Mouse (Mus musculus): ENCODE measurements around the gene Eef1a2. TPM values are rescaled to one million over a fixed set of nuclear protein-coding genes. Genes with fewer than 3 reads are reported as not detected.

The Eef1a2 gene
- total and polyA plus RNA-seq, 3 experiments = not detected

- H3K27me3 ChIP-seq (replicated peaks) = peaks cover 90% of the 10 kb centered on the region
- H3K4me3 ChIP-seq (replicated peaks in 1 of 3; ENCODE audit: low read depth in 2 of 3, low read length in 2 of 3, poor library complexity in 1 of 3) = no peak overlapping the region
- no peak overlapping the region for H3K27ac ChIP-seq (ENCODE audit: insufficient read depth, low read depth)
- dilution Hi-C loops (cut with MboI; ENCODE audit: extremely low pct_ligation_motif_present, extremely low pct_unique_long_range_greater_than_20kb, low sequenced_read_pairs) (no loop called here), in situ Hi-C loops (cut with MboI; ENCODE audit: low pct_ligation_motif_present, low pct_unique_long_range_greater_than_20kb, low sequenced_read_pairs) (no loop called here)
- H3K4me2 ChIP-seq (ENCODE audit: insufficient read depth, low read depth, poor library complexity, severe bottlenecking) = no peak overlapping the region
- no peak for DNase-seq (ENCODE audit: extremely low read depth)
- H3K9me3 ChIP-seq (replicated peaks; ENCODE audit: low read length) = no peaks in the 10 kb centered on the region
- no peaks in the 10 kb centered on the region for H3K36me3 ChIP-seq (replicated peaks in 1 of 2; ENCODE audit: control insufficient read depth in 1 of 2, insufficient read depth in 1 of 2, low read length in 1 of 2)
- TF ChIP-seq SMC3 (IDR thresholded peaks at IDR 0.05; ENCODE audit: low read depth, low read length) (peak; percentile 45), CTCF (conservative IDR thresholded peaks at IDR 0.05 in 1 of 2, IDR thresholded peaks at IDR 0.05 in 1 of 2; ENCODE audit: low read depth in 2 of 2, low read length in 2 of 2) (peak in 1 of 2 experiments; percentile 67; a peak in 2 of 4 replicates), KAT2A (IDR thresholded peaks at IDR 0.05; ENCODE audit: insufficient replicate concordance, low read length) (no peak), RAD21 (IDR thresholded peaks at IDR 0.05; ENCODE audit: low read depth, low read length) (peak; percentile 63)
- no peaks in the 10 kb centered on the region for H3K79me2 ChIP-seq (replicated peaks; ENCODE audit: control insufficient read depth, extremely low read depth, insufficient read depth, poor library complexity, severe bottlenecking)
- H3K9ac ChIP-seq (ENCODE audit: insufficient read depth, low read depth) = no peak overlapping the region
- no peaks in the 10 kb centered on the region for H3K4me1 ChIP-seq (ENCODE audit: control insufficient read depth in 1 of 2, insufficient read depth in 2 of 2)
Measured at GRCm38 (mm10) chr2:181104111-181104510, 52.7 kb downstream of the Eef1a2 start.

DNA sequence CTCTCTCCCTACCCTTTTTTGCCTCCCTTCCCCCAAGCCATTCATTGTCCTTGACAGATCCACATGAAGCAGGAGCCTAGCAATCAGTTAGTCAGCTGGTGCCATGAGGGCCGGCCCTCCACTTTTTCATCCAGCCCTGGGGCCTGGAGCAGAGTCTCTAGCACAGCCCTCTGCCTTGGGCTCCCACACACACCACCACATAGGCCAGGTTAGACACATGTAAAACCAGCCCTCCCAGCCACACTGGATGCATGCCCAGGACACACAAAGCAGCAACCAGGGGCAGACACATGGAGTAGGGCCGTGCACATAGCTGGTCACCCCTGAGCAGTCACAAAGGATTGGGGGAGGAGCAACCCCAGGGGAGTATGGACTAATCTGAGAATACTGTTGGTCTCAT, 54.7 kb downstream of the Eef1a2 start:
- in situ Hi-C loops (cut with MboI; ENCODE audit: low pct_ligation_motif_present, low pct_unique_long_range_greater_than_20kb, low sequenced_read_pairs) (no loop called here), dilution Hi-C loops (cut with MboI; ENCODE audit: extremely low pct_ligation_motif_present, extremely low pct_unique_long_range_greater_than_20kb, low sequenced_read_pairs) (no loop called here)
- Histone ChIP-seq H3K27me3 (replicated peaks) (peaks cover 91% of the 10 kb centered on the region), H3K36me3 (replicated peaks in 1 of 2; ENCODE audit: control insufficient read depth in 1 of 2, insufficient read depth in 1 of 2, low read length in 1 of 2) (no peaks in the 10 kb centered on the region), H3K4me3 (replicated peaks in 1 of 3; ENCODE audit: low read depth in 2 of 3, low read length in 2 of 3, poor library complexity in 1 of 3) (no peak overlapping the region), H3K4me1 (ENCODE audit: control insufficient read depth in 1 of 2, insufficient read depth in 2 of 2) (no peaks in the 10 kb centered on the region), H3K9ac (ENCODE audit: insufficient read depth, low read depth) (no peak overlapping the region), H3K9me3 (replicated peaks; ENCODE audit: low read length) (no peaks in the 10 kb centered on the region), H3K79me2 (replicated peaks; ENCODE audit: control insufficient read depth, extremely low read depth, insufficient read depth, poor library complexity, severe bottlenecking) (no peaks in the 10 kb centered on the region), H3K27ac (ENCODE audit: insufficient read depth, low read depth) (no peak overlapping the region), H3K4me2 (ENCODE audit: insufficient read depth, low read depth, poor library complexity, severe bottlenecking) (no peak overlapping the region)
- no peak for DNase-seq (ENCODE audit: extremely low read depth)
- TF ChIP-seq MXI1 (IDR thresholded peaks at IDR 0.05; ENCODE audit: low read depth, low read length) (no peak), UBTF (IDR thresholded peaks at IDR 0.05; ENCODE audit: low read depth, low read length) (no peak), TCF12 (IDR thresholded peaks at IDR 0.05; ENCODE audit: low read depth, low read length) (no peak), E2F4 (IDR thresholded peaks at IDR 0.05; ENCODE audit: insufficient replicate concordance, low read depth, low read length) (no peak), MYC (IDR thresholded peaks at IDR 0.05; ENCODE audit: low read depth, low read length) (no peak), ZMIZ1 (IDR thresholded peaks at IDR 0.05; ENCODE audit: low read depth, low read length) (no peak), JUND (conservative IDR thresholded peaks at IDR 0.05; ENCODE audit: low read depth, low read length) (no peak), ELF1 (IDR thresholded peaks at IDR 0.05; ENCODE audit: low read depth, low read length) (no peak), MAX (IDR thresholded peaks at IDR 0.05; ENCODE audit: low read length) (no peak), CHD2 (IDR thresholded peaks at IDR 0.05; ENCODE audit: low read length) (no peak), ZNF384 (IDR thresholded peaks at IDR 0.05; ENCODE audit: low read depth, low read length) (no peak), USF1 (IDR thresholded peaks at IDR 0.05; ENCODE audit: low read depth, low read length) (no peak), ZC3H11A (IDR thresholded peaks at IDR 0.05; ENCODE audit: low read depth, low read length) (no peak), MAZ (IDR thresholded peaks at IDR 0.05; ENCODE audit: low read depth, low read length) (no peak), ETS1 (conservative IDR thresholded peaks at IDR 0.05; ENCODE audit: low read depth, low read length) (no peak)

All from CH12.LX (cell line).